Mouse (Mus musculus) embryo, embryonic 10 days (tissue): ENCODE measurements around the gene Gm28048.
A peak's percentile ranks its signal among the peaks of the same experiment; 100 is the strongest.

ENCODE experiments used
- DNase-seq: peaks from one replicate; pipeline ENCODE4 v3.0.0-alpha.2; 2015; ENCODE audit warnings: low spot score

Gene Gm28048

DNA sequence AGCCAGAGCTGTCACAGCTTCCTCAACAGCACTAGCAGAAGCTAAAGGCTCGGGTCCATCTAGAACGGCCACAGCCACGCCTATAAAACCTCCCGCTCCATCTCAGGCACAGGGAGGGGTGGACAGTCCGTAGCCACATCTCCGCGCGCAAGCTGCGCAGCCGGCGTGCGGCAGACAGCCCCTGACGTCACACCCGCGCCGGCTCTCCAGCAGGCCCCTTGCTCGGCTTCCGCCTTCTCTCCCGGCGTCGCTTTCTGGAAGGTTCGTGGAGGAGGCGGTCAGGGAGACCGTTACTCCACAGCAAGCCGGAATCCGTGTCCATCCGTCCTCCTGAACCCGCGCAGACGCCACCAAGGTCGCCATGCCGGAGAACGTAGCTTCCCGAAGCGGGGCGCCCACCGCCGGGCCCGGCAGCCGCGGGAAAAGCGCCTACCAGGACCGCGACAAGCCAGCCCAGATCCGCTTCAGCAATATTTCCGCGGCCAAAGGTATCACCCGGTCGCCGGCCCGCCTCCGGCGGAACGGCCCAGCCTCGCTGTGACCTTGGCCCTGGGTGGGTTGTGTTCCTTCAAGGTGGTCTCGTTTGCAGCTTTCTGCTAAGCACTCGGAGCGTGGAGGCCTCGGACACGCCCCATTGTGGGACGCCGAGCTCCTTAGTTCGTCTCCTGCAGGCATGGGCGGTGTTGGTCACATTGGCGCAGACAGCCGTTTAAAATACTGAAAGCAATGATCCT, 8.7 kb upstream of the Gm28048 start, which contains the start of gene Cct4:
Gene Cct4 (plus strand): TSS at position 127 of the 734 bp plus-strand sequence.
- peak; percentile 95 for DNase-seq

DNA sequence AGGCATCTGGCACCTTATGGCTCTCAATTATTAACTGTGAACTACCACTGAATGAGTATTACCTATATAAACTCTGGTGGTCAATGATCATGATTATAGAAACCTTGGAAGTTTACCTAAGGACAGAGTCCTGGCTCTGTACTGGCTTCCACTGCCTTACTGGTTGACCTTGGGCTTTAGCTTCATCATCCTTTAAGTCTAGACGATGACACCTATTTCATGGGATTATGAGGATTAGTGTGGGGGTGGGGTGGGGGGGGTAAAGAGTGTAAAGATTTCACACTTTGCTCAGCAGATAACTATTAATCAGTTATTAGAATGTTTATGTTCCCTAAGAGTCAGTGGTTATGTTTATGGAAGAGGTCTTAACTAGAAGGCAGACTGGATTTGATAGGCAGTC, 7.9 kb upstream of the Gm28048 start:
- no peak for DNase-seq

DNA sequence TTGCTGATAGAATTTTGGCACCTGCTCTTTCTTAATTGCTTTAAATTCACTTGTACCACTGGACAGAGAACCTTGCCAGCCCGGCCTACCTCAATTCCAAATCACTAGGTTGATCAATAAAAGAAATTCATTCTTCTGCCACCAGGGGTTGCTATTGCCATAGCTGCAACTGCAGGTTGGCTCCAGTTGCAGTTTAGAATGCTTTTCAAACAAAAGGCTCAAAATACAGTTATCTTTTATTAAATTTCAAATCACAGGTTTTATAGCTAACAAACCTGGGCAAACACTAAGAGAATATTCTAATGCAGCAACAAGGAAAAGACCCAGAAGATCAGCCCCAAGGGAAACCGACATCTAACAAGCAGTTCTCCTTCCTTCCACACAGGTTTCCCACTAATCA, 5.5 kb upstream of the Gm28048 start:
- DNase-seq: peak; percentile 70

DNA sequence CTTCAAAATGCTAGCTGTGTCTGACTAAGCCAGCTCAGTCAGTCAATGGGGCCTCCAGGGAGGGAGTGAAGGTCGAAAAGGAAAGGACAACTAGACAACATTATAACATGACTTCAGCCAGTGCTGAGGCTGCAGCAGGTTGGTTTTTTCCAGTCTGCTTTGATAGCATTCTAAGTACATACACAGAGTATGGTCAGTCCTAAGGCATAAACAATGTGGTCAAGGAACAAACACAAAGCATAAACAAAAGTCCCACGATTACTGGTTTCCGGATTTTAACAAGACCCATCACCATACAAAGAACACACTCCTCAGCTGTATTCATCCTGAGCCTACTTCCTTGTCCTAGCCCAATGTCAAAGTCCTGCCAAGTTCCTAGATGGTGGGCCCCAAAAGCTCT, 3.6 kb upstream of the Gm28048 start:
- no peak for DNase-seq

DNA sequence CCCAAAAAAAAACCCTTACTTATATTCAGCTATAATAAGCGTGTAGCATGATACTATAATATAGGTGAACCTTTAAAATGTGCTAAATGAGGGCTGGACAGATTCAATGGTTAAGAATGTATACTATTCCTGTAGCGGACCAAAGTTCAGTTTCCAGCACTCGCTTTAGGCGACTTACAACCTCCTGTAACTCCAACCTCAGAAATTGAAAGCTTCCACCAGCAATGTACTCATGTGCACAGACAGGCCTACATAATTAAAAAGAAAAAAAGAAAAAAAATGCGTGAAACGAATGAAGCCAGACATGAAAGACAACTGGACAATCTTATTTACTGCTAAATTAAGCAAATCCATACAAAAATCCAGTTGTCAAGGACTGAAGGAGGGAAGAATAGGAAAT, 956 bp upstream of the Gm28048 start:
- DNase-seq: no peak

DNA sequence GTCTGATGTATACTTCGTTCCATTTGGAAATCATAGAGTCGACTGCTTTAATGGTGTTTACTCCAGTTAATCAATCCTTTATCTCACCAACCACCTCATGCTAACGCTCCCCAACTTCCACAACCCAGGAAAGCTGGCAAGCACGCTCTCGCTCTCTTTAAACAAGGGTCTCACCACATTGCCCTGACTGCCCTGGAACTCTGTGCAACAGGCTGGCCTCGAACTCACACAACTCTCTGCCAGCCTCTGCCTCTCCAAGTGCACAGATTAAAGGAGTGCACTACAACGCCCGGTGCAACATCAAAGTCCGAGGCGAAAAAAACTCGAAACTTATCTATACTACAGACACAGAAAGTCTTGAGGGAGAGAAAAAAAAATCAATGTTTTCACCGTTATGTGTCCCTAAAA, 343 bp downstream of the Gm28048 start:
- no peak for DNase-seq

DNA sequence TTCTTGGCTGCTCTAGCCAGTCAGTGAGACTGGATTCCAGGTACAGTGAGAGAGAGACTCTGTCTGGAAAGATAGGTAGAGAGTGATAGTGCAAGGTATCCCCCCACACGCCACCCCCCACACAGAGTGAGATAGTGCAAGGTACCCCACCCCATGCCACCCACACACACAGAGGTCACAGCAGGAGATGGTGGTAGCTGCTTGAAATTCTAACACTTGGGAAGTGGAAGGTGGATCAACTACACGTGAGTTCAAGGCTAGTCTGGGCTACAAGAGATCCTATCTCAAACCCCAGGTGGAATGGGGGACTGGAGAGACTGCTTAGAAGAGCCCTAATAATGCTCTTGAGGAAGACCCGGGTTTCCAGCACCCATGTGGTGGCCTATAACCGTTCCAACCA, 849 bp downstream of the Gm28048 start:
- no peak for DNase-seq

DNA sequence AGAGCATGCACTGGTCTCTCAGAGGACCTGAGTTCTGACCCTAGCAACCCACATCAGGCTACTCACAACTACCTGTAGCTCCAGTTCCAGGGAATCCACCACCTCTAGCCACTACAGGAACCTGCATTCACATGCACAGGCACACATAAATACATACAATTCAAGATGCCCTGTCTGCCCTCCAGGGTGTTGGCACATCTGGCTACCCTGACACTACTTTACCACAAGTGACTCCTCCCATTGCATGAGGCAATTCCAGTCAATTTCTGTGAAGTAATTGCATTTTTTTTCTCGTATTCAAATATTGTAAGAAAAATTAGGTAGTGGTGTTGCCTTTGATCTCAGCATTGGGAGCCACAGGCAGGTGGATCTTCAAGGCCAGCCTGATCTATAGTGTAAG, 2.7 kb downstream of the Gm28048 start:
- DNase-seq: no peak

DNA sequence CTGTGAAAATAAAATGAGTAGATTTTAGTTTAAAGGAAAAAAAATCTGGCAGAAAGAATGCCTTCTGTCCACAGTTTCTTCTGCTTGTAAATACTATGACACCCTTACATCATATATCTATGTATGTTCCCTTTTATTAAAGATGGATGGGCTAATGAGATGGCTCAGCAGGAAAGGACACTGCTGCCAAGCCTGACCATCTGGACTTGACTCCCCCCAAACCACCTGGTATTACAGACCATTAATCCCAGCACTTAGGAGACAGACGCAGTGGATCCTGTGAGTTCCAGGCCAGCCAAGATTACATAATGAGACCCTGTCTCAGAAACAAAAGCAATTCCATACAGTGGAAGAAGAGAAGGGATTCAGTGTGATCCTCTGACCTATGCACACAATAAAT, 3.2 kb downstream of the Gm28048 start:
- no peak for DNase-seq

DNA sequence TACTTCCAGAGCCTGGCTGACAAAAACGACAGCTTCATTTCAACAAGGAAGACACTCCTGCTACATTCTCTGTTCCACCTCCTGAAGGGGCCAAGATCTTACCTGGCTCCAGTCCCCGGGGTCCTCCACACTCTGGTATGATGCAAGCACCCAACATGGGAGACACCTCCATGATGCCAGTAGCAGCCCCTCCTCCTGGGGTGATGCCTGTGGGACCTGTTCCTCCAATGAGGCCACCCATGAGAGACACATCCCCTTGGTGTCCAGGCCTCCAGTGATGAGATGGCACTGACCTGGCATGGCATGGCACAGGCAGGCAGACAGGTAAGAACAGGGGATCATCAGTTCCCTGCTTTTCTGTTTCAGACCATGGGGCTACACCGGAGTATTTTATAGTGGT, 3.7 kb downstream of the Gm28048 start:
- no peak for DNase-seq

DNA sequence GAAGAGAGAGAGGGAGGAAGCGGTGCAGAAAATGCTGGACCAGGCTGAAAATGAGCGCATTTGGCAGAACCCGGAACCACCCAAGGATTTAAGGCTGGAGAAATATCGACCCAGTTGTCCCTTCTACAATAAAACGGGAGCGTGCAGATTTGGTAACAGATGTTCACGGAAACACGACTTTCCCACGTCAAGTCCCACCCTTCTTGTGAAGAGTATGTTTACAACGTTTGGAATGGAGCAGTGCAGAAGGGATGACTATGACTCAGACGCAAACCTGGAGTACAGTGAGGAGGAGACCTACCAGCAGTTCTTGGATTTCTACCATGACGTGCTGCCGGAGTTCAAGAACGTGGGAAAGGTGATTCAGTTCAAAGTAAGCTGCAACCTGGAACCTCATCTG, 8.3 kb downstream of the Gm28048 start:
- DNase-seq: no peak

DNA sequence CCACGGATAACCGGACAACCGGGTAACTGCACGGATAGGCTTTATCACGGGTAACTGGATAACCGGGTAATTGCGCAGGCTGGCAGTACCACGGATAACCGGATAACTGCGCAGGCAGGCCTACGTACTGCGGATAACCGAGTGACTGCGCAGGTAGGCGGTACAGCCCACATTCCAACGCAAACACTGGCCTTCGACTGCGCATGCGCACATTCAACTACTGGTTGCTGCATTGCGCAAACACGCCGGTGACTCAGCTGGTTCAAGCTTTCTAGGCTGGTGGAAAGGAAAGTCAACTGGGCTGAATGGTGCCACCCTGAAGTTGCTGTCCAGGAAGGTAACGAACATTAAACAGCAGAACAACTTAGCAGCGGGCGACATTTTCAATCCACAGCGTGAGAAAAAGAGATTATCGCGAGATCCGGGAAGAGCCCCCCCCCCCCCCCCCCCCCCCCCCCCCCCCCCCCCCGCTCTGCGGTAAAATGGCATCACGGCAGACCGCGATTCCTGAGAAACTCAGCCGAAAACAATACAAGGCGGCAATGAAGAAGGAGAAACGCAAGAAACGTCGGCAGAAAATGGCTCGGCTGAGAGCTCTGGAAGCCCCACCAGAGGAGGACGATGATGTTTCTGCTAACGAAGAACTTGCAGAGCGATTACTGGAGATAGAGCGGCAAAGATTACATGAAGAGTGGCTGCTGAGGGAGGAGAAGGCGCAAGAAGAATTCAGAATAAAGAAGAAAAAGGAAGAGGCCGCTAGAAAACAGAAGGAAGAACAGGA, 9.0 kb downstream of the Gm28048 start:
- DNase-seq: peak; percentile 86

DNA sequence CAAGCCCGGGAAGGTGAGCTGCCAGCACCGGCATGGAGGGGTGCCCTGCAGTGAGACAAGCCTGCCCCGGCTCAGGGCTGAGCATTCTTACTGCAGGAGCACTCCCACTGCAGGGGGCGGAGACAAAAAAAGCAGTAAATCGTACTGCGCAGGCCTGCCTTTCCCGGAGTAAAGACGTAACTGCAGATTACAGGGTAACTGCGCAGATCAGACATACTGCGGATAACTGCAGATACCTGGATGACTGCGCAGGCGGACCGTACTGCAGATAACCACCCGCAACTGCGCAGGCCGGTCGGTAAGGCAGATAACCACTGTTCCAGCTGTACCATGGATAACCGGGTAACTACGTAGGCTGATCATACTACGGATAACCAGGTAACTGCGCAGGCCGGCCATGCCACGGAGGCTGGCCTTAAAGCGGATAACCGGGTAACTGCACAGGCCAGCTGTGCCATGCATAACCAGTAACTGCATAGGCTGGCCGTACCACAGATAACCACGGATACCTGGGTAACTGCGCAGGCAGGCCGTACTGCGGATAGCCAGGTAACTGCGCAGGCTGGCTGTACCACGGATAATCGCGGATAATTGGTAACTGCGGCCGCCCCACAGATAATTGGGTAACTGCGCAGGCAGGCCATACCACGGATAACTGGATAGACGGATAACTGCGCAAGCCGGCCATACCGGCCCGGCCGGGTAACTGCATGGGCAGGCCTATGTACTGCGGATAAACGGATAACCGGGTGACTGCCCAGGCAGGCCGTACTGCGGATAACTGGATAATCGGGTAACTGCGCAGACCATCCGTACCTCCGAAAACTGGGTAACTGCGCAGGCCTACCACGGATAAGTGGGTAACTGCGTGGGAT, 9.8 kb downstream of the Gm28048 start, which contains the start of gene Zrsr1:
Gene Zrsr1 (plus strand): TSS at position 171 of the 875 bp plus-strand sequence.
- DNase-seq: peak; percentile 74

DNA sequence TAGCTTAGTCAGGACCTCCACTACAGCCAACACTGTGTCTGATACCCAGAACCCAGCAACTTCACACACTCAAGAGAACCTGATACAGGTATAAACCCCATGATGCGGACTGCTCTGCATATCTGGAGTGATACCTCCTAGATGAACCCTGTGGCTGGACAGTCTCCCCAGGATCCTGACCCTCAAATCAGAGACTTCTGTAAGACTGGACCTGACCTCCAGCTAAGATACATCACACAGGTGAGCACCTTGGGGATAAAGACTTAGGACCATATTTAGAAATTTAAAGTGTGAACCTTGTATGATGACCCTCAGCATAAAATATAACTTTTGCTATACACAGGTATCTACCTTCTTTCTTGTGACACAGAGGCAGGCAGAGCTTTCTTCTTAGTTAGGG, 11.3 kb downstream of the Gm28048 start:
- no peak for DNase-seq

DNA sequence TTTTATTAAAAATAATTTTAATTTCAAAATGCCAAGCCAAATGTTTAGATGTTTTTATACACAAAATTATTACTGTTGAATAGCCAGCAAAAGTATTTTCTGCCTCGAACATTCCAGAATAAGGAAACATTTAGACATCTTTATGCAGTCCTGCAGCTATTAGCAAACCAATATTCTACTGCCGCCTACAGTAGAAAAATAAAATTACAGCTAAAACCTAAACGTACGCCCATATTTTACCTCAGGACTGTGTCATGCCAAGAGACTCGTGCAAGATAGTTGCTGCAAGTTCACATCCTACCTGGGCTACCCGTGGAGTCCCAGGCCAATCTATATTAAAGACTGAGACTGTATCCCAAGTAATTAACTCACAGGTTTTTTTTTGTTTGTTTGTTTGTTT, 12.4 kb downstream of the Gm28048 start:
- DNase-seq: no peak

DNA sequence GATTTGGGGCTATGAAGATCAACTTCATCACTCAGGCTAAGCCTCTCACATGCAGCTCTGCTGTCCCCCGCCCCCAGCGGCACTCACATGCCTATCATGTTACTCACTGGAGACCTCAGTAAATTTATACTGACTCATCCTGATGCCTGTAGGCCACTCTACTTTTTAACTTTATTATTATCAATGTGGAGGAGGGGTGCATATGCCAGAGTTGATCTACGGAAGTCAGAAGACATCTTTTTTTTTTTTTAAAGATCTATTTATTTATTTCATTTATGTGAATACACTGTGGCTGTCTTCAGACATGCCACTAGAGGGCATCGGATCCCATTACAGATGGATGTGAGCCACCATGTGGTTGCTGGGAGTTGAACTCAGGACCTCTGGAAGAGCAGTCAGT, 16.4 kb downstream of the Gm28048 start:
- DNase-seq: no peak

DNA sequence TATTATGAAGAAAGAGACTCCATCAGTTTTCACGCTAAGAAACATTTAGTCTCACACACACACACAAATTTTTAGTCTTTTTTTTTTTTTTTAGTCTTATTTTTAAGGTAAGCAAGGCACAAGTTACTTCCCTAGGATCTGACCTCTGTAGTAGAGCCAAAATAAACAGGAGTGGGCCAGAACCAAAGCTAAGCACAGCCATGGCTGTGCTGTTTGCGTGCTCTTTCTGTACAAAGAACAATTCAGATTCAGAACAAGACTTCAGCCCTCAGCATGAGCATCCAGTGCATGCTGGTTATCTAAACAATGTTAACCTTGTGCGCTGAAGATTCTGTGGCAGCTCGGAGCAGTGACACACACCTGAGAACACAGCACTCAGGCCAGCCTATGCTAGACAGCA, 17.5 kb downstream of the Gm28048 start:
- DNase-seq: no peak

DNA sequence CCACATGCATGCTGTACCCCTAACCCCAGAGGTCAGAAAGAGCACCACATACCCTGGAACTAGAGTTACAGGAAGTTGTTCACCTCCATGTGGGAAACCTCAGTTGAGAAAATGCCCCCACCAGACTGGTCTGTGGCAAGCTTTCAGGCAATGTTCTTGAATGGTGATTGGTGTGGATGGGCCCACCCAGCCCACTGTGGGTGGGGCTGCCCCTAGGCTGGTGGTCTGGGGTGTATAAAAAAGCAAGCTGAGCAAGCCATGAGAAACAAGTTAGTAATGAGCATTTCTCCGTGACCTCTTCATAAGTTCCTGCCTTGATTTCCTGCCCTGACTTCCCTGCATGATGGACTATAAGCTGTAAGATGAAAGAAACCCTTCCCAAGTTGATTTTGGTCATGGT, 19.8 kb downstream of the Gm28048 start:
- DNase-seq: no peak

DNA sequence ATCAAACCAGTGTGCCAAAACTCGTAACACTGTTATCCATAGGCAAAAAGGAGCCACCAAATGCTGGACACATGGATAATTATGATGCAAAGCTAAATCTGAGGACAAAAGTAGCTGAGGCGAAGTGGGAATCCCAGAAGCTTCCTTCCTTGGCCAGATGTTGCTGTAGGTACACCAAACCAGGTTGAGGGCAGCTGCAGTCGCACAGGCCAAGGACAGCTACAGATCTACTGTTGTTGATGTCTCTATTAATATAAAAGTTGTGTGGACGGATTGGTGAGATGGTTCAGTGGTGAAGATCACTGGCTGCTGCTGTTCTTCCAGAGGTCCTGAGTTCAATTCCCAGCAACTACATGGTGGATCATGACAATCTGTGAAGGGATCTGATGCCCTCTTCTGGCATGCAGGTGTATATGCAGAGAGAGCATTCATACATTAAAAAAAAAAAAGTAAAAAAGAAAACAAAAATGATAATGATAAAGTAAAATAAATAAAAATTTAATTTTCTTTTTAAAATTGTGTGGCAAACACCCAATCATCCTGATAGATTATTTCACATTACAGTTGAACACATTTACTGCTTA, 24.0 kb downstream of the Gm28048 start:
- DNase-seq: no peak

DNA sequence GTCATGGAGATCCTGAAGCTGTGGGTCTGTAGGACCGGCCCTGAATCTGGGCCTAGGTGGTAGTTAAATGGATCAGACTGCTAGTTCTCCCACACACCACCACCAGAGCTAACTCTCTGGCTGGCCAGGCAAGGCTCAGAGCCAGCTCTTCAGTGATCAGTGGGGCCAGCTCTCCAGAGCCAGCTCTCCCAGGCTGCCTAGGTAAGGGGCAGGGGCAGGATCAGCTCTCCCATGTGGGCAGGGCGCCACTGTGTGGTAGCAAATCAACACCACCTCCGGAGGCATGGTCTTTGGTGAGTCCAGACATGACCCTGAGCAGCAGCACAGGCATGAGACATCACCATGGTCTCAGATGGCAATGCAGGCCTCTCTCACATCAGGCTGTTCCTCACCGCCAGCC, 25.1 kb downstream of the Gm28048 start:
- DNase-seq: peak; percentile 61

DNA sequence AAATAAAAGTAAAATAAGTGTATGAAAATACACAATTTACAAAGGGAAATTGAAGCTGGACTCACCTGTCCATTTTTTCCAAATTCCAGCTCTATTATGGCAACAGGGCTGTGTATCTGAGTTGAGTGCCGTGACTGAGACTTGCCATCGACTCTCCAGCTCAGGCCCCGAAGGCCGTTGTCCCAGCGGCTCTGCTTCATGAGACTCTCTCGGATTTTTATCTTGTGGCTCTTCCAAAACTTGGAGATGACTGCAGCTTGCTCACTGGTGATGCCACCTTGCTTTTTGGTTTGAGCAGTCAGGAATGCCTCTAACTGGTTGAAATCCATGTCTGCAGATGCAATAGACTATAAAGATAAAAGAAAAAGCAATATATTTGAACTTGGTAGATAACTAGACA, 25.5 kb downstream of the Gm28048 start:
- DNase-seq: no peak

DNA sequence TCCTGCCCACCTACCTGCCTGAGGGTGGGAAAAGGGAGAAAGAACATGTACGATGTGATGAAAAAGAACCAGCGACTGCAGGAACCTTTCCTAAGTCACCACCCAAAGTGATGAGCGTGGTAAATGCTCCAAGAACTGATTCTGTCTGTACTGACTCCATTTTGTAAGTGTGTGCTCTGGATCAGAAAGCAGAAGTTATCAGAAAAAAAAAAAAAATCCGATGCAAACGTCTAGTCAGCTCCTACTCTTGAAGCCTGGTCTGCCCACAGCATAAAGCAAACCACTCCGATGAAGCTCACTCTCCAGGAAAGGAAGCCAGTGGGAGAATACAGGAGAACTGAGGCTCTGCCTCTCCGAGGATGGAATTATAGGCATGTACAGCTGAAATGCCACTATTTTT, 29.2 kb downstream of the Gm28048 start:
- no peak for DNase-seq
